Mouse (Mus musculus): ENCODE results near the gene Eef1akmt1. TPM values are rescaled to one million over a fixed set of nuclear protein-coding genes. Genes with fewer than 3 reads are reported as not detected.

Eef1akmt1 gene
- polyA plus RNA-seq, 1 experiment from 2014 or later = 95.5 TPM

DNA sequence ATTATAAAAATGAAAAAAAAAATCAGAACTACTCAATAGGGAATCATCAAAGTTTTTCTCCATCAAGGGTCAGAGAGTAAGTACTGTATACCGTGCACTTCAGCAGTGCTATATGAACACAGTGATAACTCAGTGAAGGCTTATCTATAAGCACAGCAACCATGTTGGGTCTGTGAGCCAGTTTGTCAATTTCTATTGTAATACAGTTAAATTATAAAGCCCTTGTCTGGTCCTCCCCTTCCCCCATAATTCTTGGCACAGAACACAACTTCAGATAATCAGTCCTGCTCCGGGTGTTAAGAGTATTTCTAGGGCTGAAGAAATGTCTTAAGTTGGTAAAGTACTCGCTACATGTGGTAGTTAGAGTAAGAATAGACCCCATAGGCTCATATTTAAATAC lies 20.4 kb upstream of the Eef1akmt1 start:
- Histone ChIP-seq H3K36me3 (peaks cover 23% of the 10 kb centered on the region), H3K4me2 (replicated peaks) (no peak overlapping the region), H3K9me3 (no peaks in the 10 kb centered on the region), H3K27me3 (replicated peaks) (no peaks in the 10 kb centered on the region), H3K27ac (no peak overlapping the region), H3K9ac (no peak overlapping the region), H3K4me1 (replicated peaks) (no peaks in the 10 kb centered on the region), H3K4me3 (replicated peaks) (no peak overlapping the region)
- WGBS = 95% methylated on average over 3 of the region's 3 CpGs
- no peak for ATAC-seq

- Histone ChIP-seq H3K9ac (no peak overlapping the region), H3K36me3 (0 out of 2 replicates have a peak, but pooled peaks cover 5% of the 10 kb centered on the region), H3K4me3 (replicated peaks) (no peak overlapping the region), H3K9me3 (no peaks in the 10 kb centered on the region), H3K4me2 (replicated peaks) (no peak overlapping the region), H3K4me1 (replicated peaks) (no peaks in the 10 kb centered on the region), H3K27me3 (replicated peaks) (no peaks in the 10 kb centered on the region), H3K27ac (no peak overlapping the region)
- ATAC-seq = no peak
- WGBS = 95% methylated on average over 2 of the region's 2 CpGs
Observed at GRCm38 (mm10) chr14:57576364-57577060, 5.1 kb upstream of the Eef1akmt1 start.

GRCm38 (mm10) chr14:57574792-57575587 lies 3.6 kb upstream of the Eef1akmt1 start:
- Histone ChIP-seq H3K4me1 (replicated peaks) (no peaks in the 10 kb centered on the region), H3K27ac (no peak overlapping the region), H3K4me2 (replicated peaks) (no peak overlapping the region), H3K9ac (no peak overlapping the region), H3K4me3 (replicated peaks) (no peak overlapping the region), H3K9me3 (no peaks in the 10 kb centered on the region), H3K36me3 (0 out of 2 replicates have a peak, but pooled peaks cover 5% of the 10 kb centered on the region), H3K27me3 (replicated peaks) (no peaks in the 10 kb centered on the region)
- WGBS = 80% methylated on average over 6 of the region's 6 CpGs
- no peak for ATAC-seq

DNA sequence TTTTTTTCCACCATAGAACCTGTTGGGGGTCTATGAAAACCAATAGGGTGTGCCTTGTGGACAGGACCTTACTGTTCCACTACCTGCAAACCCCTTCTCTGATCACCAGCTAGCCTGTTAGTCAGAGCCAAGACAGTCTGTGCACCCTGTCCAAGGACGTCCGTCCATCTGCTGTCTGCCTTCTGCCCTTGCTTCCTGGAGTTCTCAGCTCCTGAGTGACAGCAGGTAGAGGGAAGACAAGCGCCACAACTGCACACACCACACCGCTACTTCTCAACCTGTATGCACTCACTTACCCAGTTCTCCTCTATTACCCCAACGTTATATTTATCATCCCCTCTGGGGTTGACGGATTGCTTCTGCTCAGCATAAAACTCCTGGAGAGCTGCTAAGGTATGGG lies 5.8 kb downstream of the Eef1akmt1 start:
- H3K27me3 ChIP-seq (replicated peaks) = no peaks in the 10 kb centered on the region
- H3K4me1 ChIP-seq (replicated peaks) = no peaks in the 10 kb centered on the region
- H3K9ac ChIP-seq = no peak overlapping the region
- H3K36me3 ChIP-seq = no peaks in the 10 kb centered on the region
- H3K4me3 ChIP-seq (replicated peaks) = no peak overlapping the region
- 85% methylated on average over 6 of the region's 6 CpGs for WGBS
- H3K4me2 ChIP-seq (replicated peaks) = no peak overlapping the region
- no peak for ATAC-seq
- H3K9me3 ChIP-seq = no peaks in the 10 kb centered on the region
- no peak overlapping the region for H3K27ac ChIP-seq

DNA sequence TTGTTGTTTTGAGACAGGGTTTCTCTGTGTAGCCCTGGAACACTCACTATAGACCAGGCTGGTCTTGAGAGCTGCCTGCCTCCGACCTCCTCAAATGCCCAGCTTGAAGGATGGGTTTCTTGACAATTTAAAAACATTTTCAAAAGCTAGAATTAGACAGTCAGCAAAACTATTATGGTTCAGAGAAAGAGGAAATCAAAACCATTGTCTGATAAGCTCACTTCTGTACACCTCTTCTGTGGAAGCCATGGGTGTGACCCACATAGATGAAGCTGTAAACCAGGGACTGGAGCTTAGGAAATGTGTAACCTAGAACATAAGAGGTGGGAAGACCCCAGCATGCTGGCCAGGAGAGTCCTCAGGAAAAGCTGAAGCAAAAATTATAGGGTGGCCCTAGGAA lies 14.5 kb downstream of the Eef1akmt1 start:
- Histone ChIP-seq H3K27me3 (replicated peaks) (no peaks in the 10 kb centered on the region), H3K9me3 (no peaks in the 10 kb centered on the region), H3K9ac (no peak overlapping the region), H3K4me2 (replicated peaks) (no peak overlapping the region), H3K4me1 (replicated peaks) (no peaks in the 10 kb centered on the region), H3K4me3 (replicated peaks) (no peak overlapping the region), H3K36me3 (0 out of 2 replicates have a peak, but pooled peaks cover 2% of the 10 kb centered on the region), H3K27ac (no peak overlapping the region)
- 91% methylated on average over 1 of the region's 1 CpGs for WGBS
- no peak for ATAC-seq

DNA sequence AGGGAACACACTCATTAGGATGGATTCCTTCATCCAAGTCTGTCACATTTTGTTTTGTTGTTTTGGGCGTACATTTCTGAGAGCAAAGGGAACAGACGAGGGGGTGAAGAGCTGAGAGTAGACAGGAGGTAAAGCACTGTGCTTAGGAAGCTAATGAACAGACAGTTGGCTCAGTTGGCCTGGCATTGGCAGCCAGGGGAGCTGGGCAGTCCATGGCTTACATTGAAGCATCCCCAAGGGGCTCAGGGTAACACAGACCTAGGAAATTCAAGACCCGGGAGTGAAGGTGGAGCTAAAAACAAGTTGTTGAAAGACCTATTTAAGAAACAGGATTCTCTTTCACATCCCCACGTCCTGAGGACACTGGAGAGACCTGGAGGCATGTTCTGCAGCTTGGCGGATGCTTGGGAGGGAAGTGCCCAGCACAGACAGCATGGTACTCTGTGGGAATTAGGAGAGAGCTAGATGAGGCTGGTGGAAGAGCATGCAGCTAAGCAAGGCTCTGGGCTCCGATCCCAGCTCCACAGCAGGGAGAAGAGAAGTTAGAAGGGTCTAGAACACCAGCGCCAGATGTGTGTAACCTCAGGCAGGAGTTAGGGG lies 15.8 kb downstream of the Eef1akmt1 start:
- 0 out of 2 replicates have a peak, but pooled peaks cover 2% of the 10 kb centered on the region for H3K36me3 ChIP-seq
- H3K4me2 ChIP-seq (replicated peaks) = no peak overlapping the region
- no peak overlapping the region for H3K27ac ChIP-seq
- ATAC-seq = no peak
- no peak overlapping the region for H3K9ac ChIP-seq
- H3K9me3 ChIP-seq = no peaks in the 10 kb centered on the region
- no peak overlapping the region for H3K4me3 ChIP-seq (replicated peaks)
- 92% methylated on average over 7 of the region's 7 CpGs for WGBS
- no peaks in the 10 kb centered on the region for H3K27me3 ChIP-seq (replicated peaks)
- H3K4me1 ChIP-seq (replicated peaks) = no peaks in the 10 kb centered on the region

DNA sequence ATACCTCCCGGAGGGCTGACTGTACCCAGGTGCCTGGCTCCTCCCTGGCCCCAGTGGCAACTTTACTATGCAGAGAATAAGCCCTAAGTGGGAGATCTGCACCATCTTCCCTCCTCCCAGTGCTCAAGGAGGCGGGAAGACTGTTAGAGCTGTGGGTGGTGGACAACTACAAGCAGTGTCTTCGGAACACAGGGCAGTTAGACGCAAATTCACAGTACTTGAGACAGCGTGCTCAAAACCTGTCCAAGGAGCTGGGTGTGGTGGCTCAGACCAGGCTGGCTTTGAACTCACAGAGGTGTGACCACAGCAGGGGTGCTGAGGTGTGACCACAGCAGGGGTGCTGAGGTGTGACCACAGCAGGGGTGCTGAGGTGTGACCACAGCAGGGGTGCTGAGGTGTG lies 17.0 kb downstream of the Eef1akmt1 start:
- Histone ChIP-seq H3K9ac (no peak overlapping the region), H3K27ac (no peak overlapping the region), H3K4me3 (replicated peaks) (no peak overlapping the region), H3K4me1 (replicated peaks) (no peaks in the 10 kb centered on the region), H3K9me3 (no peaks in the 10 kb centered on the region), H3K36me3 (no peaks in the 10 kb centered on the region), H3K4me2 (replicated peaks) (no peak overlapping the region), H3K27me3 (replicated peaks) (no peaks in the 10 kb centered on the region)
- WGBS = 92% methylated on average over 5 of the region's 5 CpGs
- ATAC-seq = no peak

- Histone ChIP-seq H3K4me1 (replicated peaks) (no peaks in the 10 kb centered on the region), H3K9ac (no peak overlapping the region), H3K4me2 (replicated peaks) (no peak overlapping the region), H3K27ac (no peak overlapping the region), H3K4me3 (replicated peaks) (no peak overlapping the region), H3K9me3 (no peaks in the 10 kb centered on the region), H3K36me3 (0 out of 2 replicates have a peak, but pooled peaks cover 3% of the 10 kb centered on the region), H3K27me3 (replicated peaks) (no peaks in the 10 kb centered on the region)
- ATAC-seq = no peak
Observed at GRCm38 (mm10) chr14:57552945-57553344, 18.5 kb downstream of the Eef1akmt1 start.

GRCm38 (mm10) chr14:57547062-57547461 lies 24.4 kb downstream of the Eef1akmt1 start:
- no peaks in the 10 kb centered on the region for H3K27me3 ChIP-seq (replicated peaks)
- H3K9me3 ChIP-seq = no peaks in the 10 kb centered on the region
- no peak overlapping the region for H3K4me3 ChIP-seq (replicated peaks)
- peak; percentile 82 for ATAC-seq
- no peak overlapping the region for H3K9ac ChIP-seq
- peak overlapping the region; percentile 66 for H3K27ac ChIP-seq
- 39% methylated on average over 5 of the region's 5 CpGs for WGBS
- H3K4me2 ChIP-seq (replicated peaks) = no peak overlapping the region
- 0 out of 2 replicates have a peak, but pooled peaks cover 3% of the 10 kb centered on the region for H3K36me3 ChIP-seq
- no peaks in the 10 kb centered on the region; the same call in 1 of the 2 replicates for H3K4me1 ChIP-seq (replicated peaks)

- Histone ChIP-seq H3K9me3 (no peaks in the 10 kb centered on the region), H3K27me3 (replicated peaks) (no peaks in the 10 kb centered on the region), H3K4me1 (replicated peaks) (no peaks in the 10 kb centered on the region; the same call in 1 of the 2 replicates), H3K4me3 (replicated peaks) (no peak overlapping the region), H3K36me3 (0 out of 2 replicates have a peak, but pooled peaks cover 3% of the 10 kb centered on the region), H3K4me2 (replicated peaks) (peak overlapping the region; percentile 14; the same call in 1 of the 2 replicates), H3K9ac (no peak overlapping the region), H3K27ac (peak overlapping the region; percentile 62)
- ATAC-seq = peak; percentile 94
- 19% methylated on average over 13 of the region's 13 CpGs for WGBS
Observed at GRCm38 (mm10) chr14:57546557-57547021, 24.8 kb downstream of the Eef1akmt1 start.

- 75% methylated on average over 8 of the region's 8 CpGs for WGBS
- Histone ChIP-seq H3K36me3 (0 out of 2 replicates have a peak, but pooled peaks cover 3% of the 10 kb centered on the region), H3K9me3 (no peaks in the 10 kb centered on the region), H3K4me1 (replicated peaks) (no peaks in the 10 kb centered on the region; the same call in 1 of the 2 replicates), H3K4me3 (replicated peaks) (no peak overlapping the region), H3K27ac (peak overlapping the region; percentile 62), H3K4me2 (replicated peaks) (no peak overlapping the region; the same call in 1 of the 2 replicates), H3K9ac (no peak overlapping the region), H3K27me3 (replicated peaks) (no peaks in the 10 kb centered on the region)
- ATAC-seq = no peak
Observed at GRCm38 (mm10) chr14:57546131-57546530, 25.3 kb downstream of the Eef1akmt1 start.

DNA sequence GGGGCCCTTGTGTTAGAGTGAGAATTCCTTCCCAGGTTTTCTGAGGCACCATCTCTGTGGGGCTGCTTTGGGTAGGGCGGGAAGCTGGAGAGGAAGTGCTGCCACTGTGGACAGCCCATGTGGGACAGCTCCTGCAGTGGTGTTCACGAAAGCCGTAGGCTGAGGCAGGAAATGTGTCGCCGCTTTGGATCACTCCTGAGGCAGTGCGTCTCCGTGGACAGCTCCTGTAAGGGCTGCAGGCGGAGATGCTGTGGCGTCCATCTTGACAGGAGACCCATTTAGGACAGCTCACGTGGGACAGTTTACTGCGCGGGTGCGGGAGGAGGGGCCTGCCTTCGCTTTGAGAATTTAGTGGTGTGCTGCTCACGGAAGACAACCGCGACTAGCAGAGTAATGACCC lies 25.9 kb downstream of the Eef1akmt1 start:
- Histone ChIP-seq H3K27me3 (replicated peaks) (no peaks in the 10 kb centered on the region), H3K4me2 (replicated peaks) (no peak overlapping the region), H3K4me1 (replicated peaks) (no peaks in the 10 kb centered on the region; the same call in 1 of the 2 replicates), H3K9ac (no peak overlapping the region), H3K9me3 (no peaks in the 10 kb centered on the region), H3K36me3 (0 out of 2 replicates have a peak, but pooled peaks cover 3% of the 10 kb centered on the region), H3K4me3 (replicated peaks) (no peak overlapping the region), H3K27ac (no peak overlapping the region)
- WGBS = 84% methylated on average over 17 of the region's 17 CpGs
- no peak for ATAC-seq
